Mouse (Mus musculus): Measurements from ENCODE around the gene Olfr466. TPM values are rescaled to one million over a fixed set of nuclear protein-coding genes. Genes with fewer than 3 reads are reported as not detected.

Gene Olfr466
- total and polyA plus RNA-seq, 2 experiments from 2014 or later: not detected

DNA sequence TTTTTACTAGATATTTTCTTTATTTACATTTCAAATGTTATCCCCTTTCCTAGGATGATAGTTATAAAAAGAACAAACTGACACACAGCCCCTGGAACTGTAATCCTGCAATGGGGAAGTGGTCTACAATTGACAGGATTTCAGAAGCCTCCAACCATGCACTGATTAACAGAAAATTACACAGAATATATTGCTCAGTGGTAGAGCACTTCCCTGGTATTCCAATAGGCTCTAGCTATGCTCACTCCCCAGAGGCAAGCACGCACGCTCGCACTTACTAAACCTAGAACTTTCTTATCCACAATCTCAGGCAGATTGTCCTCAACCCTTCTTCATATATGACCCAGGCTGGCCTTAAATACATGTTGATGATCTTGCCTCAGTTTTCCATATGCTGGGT, 36.8 kb upstream of the Olfr466 start:
- Histone ChIP-seq H3K27ac (ENCODE audit: low read depth) (peak overlapping the region; percentile 93), H3K36me3 (replicated peaks; ENCODE audit: control insufficient read depth, insufficient read depth, low read length) (no peaks in the 10 kb centered on the region), H3K9me3 (replicated peaks; ENCODE audit: control insufficient read depth, low read length) (no peaks in the 10 kb centered on the region), H3K27me3 (ENCODE audit: control insufficient read depth, insufficient read depth, low read length) (no peaks in the 10 kb centered on the region), H3K4me1 (ENCODE audit: control insufficient read depth, insufficient read depth) (peaks cover 11% of the 10 kb centered on the region), H3K4me2 (ENCODE audit: low read depth, low read length) (peak overlapping the region; percentile 92), H3K9ac (replicated peaks; ENCODE audit: low read depth, low read length) (peak overlapping the region; percentile 98), H3K4me3 (ENCODE audit: low read depth, low read length) (peak overlapping the region; percentile 97)
- no peak for TF ChIP-seq CTCF (IDR thresholded peaks at IDR 0.05; ENCODE audit: low read depth)
- no peak for TF ChIP-seq EP300 (IDR thresholded peaks at IDR 0.05; ENCODE audit: low read depth)
- DNase-seq (ENCODE audit: low spot score) (no peak), ATAC-seq (ENCODE audit: insufficient read depth, low read depth) (no peak)
- 58% methylated on average over 3 of the region's 3 CpGs for WGBS

DNA sequence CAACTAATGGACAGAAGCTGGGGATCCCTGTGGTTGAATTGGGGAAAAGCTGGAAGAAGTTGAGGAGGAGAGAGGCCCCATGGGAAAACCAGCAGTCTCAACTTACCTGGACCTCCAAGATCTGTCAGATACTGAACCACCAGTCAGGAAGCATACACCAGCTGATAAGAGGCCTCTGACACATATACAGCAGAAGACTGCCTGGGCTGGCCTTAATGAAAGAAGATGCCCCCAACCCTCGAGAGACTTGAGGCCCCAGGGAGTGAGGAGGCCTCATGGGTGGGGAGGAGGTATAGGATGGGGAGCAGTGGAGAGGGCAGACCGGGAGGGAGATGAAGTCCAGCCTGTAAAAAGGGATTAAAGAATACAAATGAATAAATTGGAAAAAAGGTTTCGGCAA, 29.1 kb upstream of the Olfr466 start:
- TF ChIP-seq EP300 (IDR thresholded peaks at IDR 0.05; ENCODE audit: low read depth): no peak
- no peak for TF ChIP-seq CTCF (IDR thresholded peaks at IDR 0.05; ENCODE audit: low read depth)
- H3K4me1 ChIP-seq (ENCODE audit: control insufficient read depth, insufficient read depth): no peaks in the 10 kb centered on the region
- H3K9me3 ChIP-seq (replicated peaks; ENCODE audit: control insufficient read depth, low read length): no peaks in the 10 kb centered on the region
- H3K36me3 ChIP-seq (replicated peaks; ENCODE audit: control insufficient read depth, insufficient read depth, low read length): no peaks in the 10 kb centered on the region
- ATAC-seq (ENCODE audit: insufficient read depth, low read depth): no peak
- no peaks in the 10 kb centered on the region for H3K27me3 ChIP-seq (ENCODE audit: control insufficient read depth, insufficient read depth, low read length)
- no peak overlapping the region for H3K27ac ChIP-seq (ENCODE audit: low read depth)
- H3K4me2 ChIP-seq (ENCODE audit: low read depth, low read length): no peak overlapping the region
- DNase-seq (ENCODE audit: low spot score): no peak
- 47% methylated on average over 3 of the region's 3 CpGs for WGBS
- no peak overlapping the region for H3K9ac ChIP-seq (replicated peaks; ENCODE audit: low read depth, low read length)
- no peak overlapping the region for H3K4me3 ChIP-seq (ENCODE audit: low read depth, low read length)

- H3K27me3 ChIP-seq (ENCODE audit: control insufficient read depth, insufficient read depth, low read length): no peaks in the 10 kb centered on the region
- no peak overlapping the region for H3K4me2 ChIP-seq (ENCODE audit: low read depth, low read length)
- 56% methylated on average over 1 of the region's 1 CpGs for WGBS
- no peaks in the 10 kb centered on the region for H3K9me3 ChIP-seq (replicated peaks; ENCODE audit: control insufficient read depth, low read length)
- TF ChIP-seq CTCF (IDR thresholded peaks at IDR 0.05; ENCODE audit: low read depth) (no peak), EP300 (IDR thresholded peaks at IDR 0.05; ENCODE audit: low read depth) (no peak)
- DNase-seq (ENCODE audit: low spot score): no peak
- no peak overlapping the region for H3K27ac ChIP-seq (ENCODE audit: low read depth)
- no peak for ATAC-seq (ENCODE audit: insufficient read depth, low read depth)
- no peaks in the 10 kb centered on the region for H3K36me3 ChIP-seq (replicated peaks; ENCODE audit: control insufficient read depth, insufficient read depth, low read length)
- H3K4me3 ChIP-seq (ENCODE audit: low read depth, low read length): no peak overlapping the region
- H3K9ac ChIP-seq (replicated peaks; ENCODE audit: low read depth, low read length): no peak overlapping the region
- H3K4me1 ChIP-seq (ENCODE audit: control insufficient read depth, insufficient read depth): no peaks in the 10 kb centered on the region
These were observed 27.9 kb upstream of the Olfr466 start for GRCm38 (mm10) chr13:65122111-65122510.

- no peaks in the 10 kb centered on the region for H3K9me3 ChIP-seq (replicated peaks; ENCODE audit: control insufficient read depth, low read length)
- no peak overlapping the region for H3K4me2 ChIP-seq (ENCODE audit: low read depth, low read length)
- H3K27me3 ChIP-seq (ENCODE audit: control insufficient read depth, insufficient read depth, low read length): no peaks in the 10 kb centered on the region
- 41% methylated on average over 3 of the region's 3 CpGs for WGBS
- H3K27ac ChIP-seq (ENCODE audit: low read depth): no peak overlapping the region
- TF ChIP-seq EP300 (IDR thresholded peaks at IDR 0.05; ENCODE audit: low read depth): no peak
- TF ChIP-seq CTCF (IDR thresholded peaks at IDR 0.05; ENCODE audit: low read depth): no peak
- no peaks in the 10 kb centered on the region for H3K4me1 ChIP-seq (ENCODE audit: control insufficient read depth, insufficient read depth)
- H3K4me3 ChIP-seq (ENCODE audit: low read depth, low read length): no peak overlapping the region
- H3K36me3 ChIP-seq (replicated peaks; ENCODE audit: control insufficient read depth, insufficient read depth, low read length): no peaks in the 10 kb centered on the region
- DNase-seq (ENCODE audit: low spot score) (no peak), ATAC-seq (ENCODE audit: insufficient read depth, low read depth) (no peak)
- H3K9ac ChIP-seq (replicated peaks; ENCODE audit: low read depth, low read length): no peak overlapping the region
These were observed 22.8 kb upstream of the Olfr466 start for GRCm38 (mm10) chr13:65127063-65127847.

- Histone ChIP-seq H3K4me1 (ENCODE audit: control insufficient read depth, insufficient read depth) (no peaks in the 10 kb centered on the region), H3K4me3 (ENCODE audit: low read depth, low read length) (no peak within 1 kb of the TSS), H3K9me3 (replicated peaks; ENCODE audit: control insufficient read depth, low read length) (no peaks in the 10 kb centered on the region), H3K36me3 (replicated peaks; ENCODE audit: control insufficient read depth, insufficient read depth, low read length) (no peaks in the 10 kb centered on the region), H3K27ac (ENCODE audit: low read depth) (no peak within 1 kb of the TSS), H3K9ac (replicated peaks; ENCODE audit: low read depth, low read length) (no peak within 1 kb of the TSS), H3K4me2 (ENCODE audit: low read depth, low read length) (no peak within 1 kb of the TSS), H3K27me3 (ENCODE audit: control insufficient read depth, insufficient read depth, low read length) (no peaks in the 10 kb centered on the region)
- TF ChIP-seq CTCF (IDR thresholded peaks at IDR 0.05; ENCODE audit: low read depth): no peak
- no peak for TF ChIP-seq EP300 (IDR thresholded peaks at IDR 0.05; ENCODE audit: low read depth)
- 67% methylated on average over 4 of the region's 4 CpGs for WGBS
- ATAC-seq (ENCODE audit: insufficient read depth, low read depth) (no peak), DNase-seq (ENCODE audit: low spot score) (no peak)
These were observed 12.3 kb upstream of the Olfr466 start, which contains the start of gene Olfr465-ps1 for GRCm38 (mm10) chr13:65137789-65138188. Gene Olfr465-ps1 (plus strand): TSS chr13:65138089.

DNA sequence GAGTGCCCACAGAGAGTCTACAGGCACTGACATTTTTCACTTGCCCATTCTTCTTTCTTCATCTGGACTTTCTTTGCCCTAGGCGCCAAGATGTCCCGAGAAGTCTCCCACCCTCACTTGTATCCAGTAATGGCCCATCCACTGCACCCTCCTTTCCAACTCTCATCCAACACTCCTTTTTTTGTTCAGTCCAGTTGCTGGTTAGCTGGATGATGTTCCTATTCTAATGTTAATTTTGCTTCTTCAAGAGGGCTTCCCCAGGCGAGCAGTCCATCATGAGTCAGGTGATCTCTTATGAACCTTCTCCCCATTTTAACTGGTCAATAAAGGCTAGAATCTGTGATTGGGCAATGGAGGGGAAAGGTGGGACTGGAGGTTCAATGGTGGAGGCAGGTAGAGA, 24.1 kb downstream of the Olfr466 start:
- Histone ChIP-seq H3K4me1 (ENCODE audit: control insufficient read depth, insufficient read depth) (no peaks in the 10 kb centered on the region), H3K9me3 (replicated peaks; ENCODE audit: control insufficient read depth, low read length) (no peaks in the 10 kb centered on the region), H3K36me3 (replicated peaks; ENCODE audit: control insufficient read depth, insufficient read depth, low read length) (no peaks in the 10 kb centered on the region), H3K4me2 (ENCODE audit: low read depth, low read length) (no peak overlapping the region), H3K9ac (replicated peaks; ENCODE audit: low read depth, low read length) (no peak overlapping the region), H3K27ac (ENCODE audit: low read depth) (no peak overlapping the region), H3K4me3 (ENCODE audit: low read depth, low read length) (no peak overlapping the region), H3K27me3 (ENCODE audit: control insufficient read depth, insufficient read depth, low read length) (no peaks in the 10 kb centered on the region)
- ATAC-seq (ENCODE audit: insufficient read depth, low read depth) (no peak), DNase-seq (ENCODE audit: low spot score) (no peak)
- 68% methylated on average over 3 of the region's 3 CpGs for WGBS
- no peak for TF ChIP-seq EP300 (IDR thresholded peaks at IDR 0.05; ENCODE audit: low read depth)
- no peak for TF ChIP-seq CTCF (IDR thresholded peaks at IDR 0.05; ENCODE audit: low read depth)

Measured in heart, postnatal 0 days (tissue).